Mouse (Mus musculus) MEL (cell line): ENCODE measurements around the gene Hoxd1.

ENCODE experiments used
- EP300 ChIP-seq, 2 experiments: IDR thresholded peaks; 2 replicates each; pipeline ENCODE4 v1.6.1; 2011; ENCODE audit warnings: improper control_type of control experiment in 2 of 2, low read length in 2 of 2, low read depth in 1 of 2, mild to moderate bottlenecking in 1 of 2
- MYB ChIP-seq: IDR thresholded peaks from 2 replicates; pipeline ENCODE4 v1.6.1; 2011; ENCODE audit warnings: mild to moderate bottlenecking, low read depth, low read length, improper control_type of control experiment
- POLR2AphosphoS2 ChIP-seq: IDR thresholded peaks from 2 replicates; pipeline ENCODE4 v1.6.1; 2011; ENCODE audit warnings: low read length, improper control_type of control experiment
- UBTF ChIP-seq: IDR thresholded peaks from 2 replicates; pipeline ENCODE4 v1.6.1; 2012; ENCODE audit warnings: low read depth, mild to moderate bottlenecking, inconsistent platforms, low read length, improper control_type of control experiment, moderate library complexity, borderline replicate concordance; ENCODE audit not compliant: insufficient read depth

- TF ChIP-seq UBTF = no peak
- TF ChIP-seq POLR2AphosphoS2 = no peak
- no peak for TF ChIP-seq MYB
- TF ChIP-seq EP300 (IDR thresholded peaks at IDR 0.05; ENCODE audit: low read depth in 1 of 2, low read length in 2 of 2) = no peak
These were observed 45.7 kb downstream of the Hoxd1 start for GRCm38 (mm10) chr2:74808431-74808830.
